Mouse (Mus musculus) telencephalon, adult 2 months (tissue): ENCODE data around the gene Nupl1.

Experiments used
- DNase-seq: peaks from one replicate; pipeline ENCODE4 v3.0.0-alpha.2; 2011; ENCODE audit warnings: low read depth, low spot score

The Nupl1 gene

GRCm38 (mm10) chr14:60251281-60252003 lies at the start of gene Nupl1, which contains the start of gene Gm49336:
Gene Nupl1 (minus strand): TSS chr14:60251431.
Gene Gm49336 (minus strand): TSS chr14:60251507.
- DNase-seq = peak; percentile 99

- no peak for DNase-seq
Observed at GRCm38 (mm10) chr14:60301024-60301423, 49.8 kb upstream of the Nupl1 start.

- no peak for DNase-seq
Observed at GRCm38 (mm10) chr14:60300224-60300991, 49.2 kb upstream of the Nupl1 start.

GRCm38 (mm10) chr14:60295531-60295930 lies 44.3 kb upstream of the Nupl1 start:
- DNase-seq = no peak

GRCm38 (mm10) chr14:60290363-60290762 lies 39.1 kb upstream of the Nupl1 start:
- no peak for DNase-seq

GRCm38 (mm10) chr14:60286194-60286863 lies 35.1 kb upstream of the Nupl1 start:
- no peak for DNase-seq

GRCm38 (mm10) chr14:60275301-60276276 lies 24.4 kb upstream of the Nupl1 start:
- DNase-seq = no peak

- DNase-seq = no peak
Observed at GRCm38 (mm10) chr14:60273346-60273745, 22.1 kb upstream of the Nupl1 start.

- no peak for DNase-seq
Observed at GRCm38 (mm10) chr14:60269333-60269732, 18.1 kb upstream of the Nupl1 start.

- peak; percentile 99 for DNase-seq
Observed at GRCm38 (mm10) chr14:60264990-60265876, 14.0 kb upstream of the Nupl1 start, which contains the start of gene Mtmr6. Gene Mtmr6 (plus strand): TSS chr14:60265228.

- DNase-seq = no peak
Observed at GRCm38 (mm10) chr14:60262316-60262715, 11.1 kb upstream of the Nupl1 start.

GRCm38 (mm10) chr14:60257851-60258250 lies 6.6 kb upstream of the Nupl1 start:
- DNase-seq = no peak

GRCm38 (mm10) chr14:60257101-60257500 lies 5.9 kb upstream of the Nupl1 start:
- DNase-seq = no peak

GRCm38 (mm10) chr14:60256356-60256755 lies 5.1 kb upstream of the Nupl1 start:
- no peak for DNase-seq

GRCm38 (mm10) chr14:60254774-60255173 lies 3.5 kb upstream of the Nupl1 start:
- DNase-seq = no peak

- DNase-seq = no peak
Observed at GRCm38 (mm10) chr14:60253466-60253865, 2.2 kb upstream of the Nupl1 start.

GRCm38 (mm10) chr14:60252004-60253000 lies 1.1 kb upstream of the Nupl1 start:
- DNase-seq = no peak

- DNase-seq = no peak
Observed at GRCm38 (mm10) chr14:60250879-60251278, 352 bp downstream of the Nupl1 start.

GRCm38 (mm10) chr14:60250366-60250765 lies 865 bp downstream of the Nupl1 start:
- no peak for DNase-seq
